Mouse (Mus musculus) heart, adult 2 months (tissue): ENCODE results near the gene Hif3a.

Experiments used
- CTCF ChIP-seq: fragments of 200-600 bp; IDR thresholded peaks from 2 replicates; pipeline ENCODE4 v1.8.1; 2022; ENCODE audit warnings: antibody characterized with exemption, mild to moderate bottlenecking, moderate library complexity
- EP300 ChIP-seq: fragments of 200-500 bp; IDR thresholded peaks from 2 replicates; pipeline ENCODE4 v1.6.1; 2011; ENCODE audit warnings: low read depth, low read length, control low read depth; ENCODE audit not compliant: insufficient read depth
- POLR2A ChIP-seq: fragments of 200-500 bp; IDR thresholded peaks from 2 replicates; pipeline ENCODE4 v1.6.1; 2011; ENCODE audit warnings: mild to moderate bottlenecking, low read depth, low read length, control low read depth; ENCODE audit not compliant: insufficient read depth

GRCm38 (mm10) chr7:17045743-17046142 is 16.5 kb downstream of the Hif3a start:
- no peak for TF ChIP-seq CTCF
- no peak for TF ChIP-seq POLR2A
- TF ChIP-seq EP300, result no peak
